Mouse (Mus musculus): ENCODE results near the gene Frat2. TPM values are rescaled to one million over a fixed set of nuclear protein-coding genes. Genes with fewer than 3 reads are reported as not detected.

Frat2 gene
- polyA plus RNA-seq, 1 experiment from 2014 or later = 7.2 TPM

DNA sequence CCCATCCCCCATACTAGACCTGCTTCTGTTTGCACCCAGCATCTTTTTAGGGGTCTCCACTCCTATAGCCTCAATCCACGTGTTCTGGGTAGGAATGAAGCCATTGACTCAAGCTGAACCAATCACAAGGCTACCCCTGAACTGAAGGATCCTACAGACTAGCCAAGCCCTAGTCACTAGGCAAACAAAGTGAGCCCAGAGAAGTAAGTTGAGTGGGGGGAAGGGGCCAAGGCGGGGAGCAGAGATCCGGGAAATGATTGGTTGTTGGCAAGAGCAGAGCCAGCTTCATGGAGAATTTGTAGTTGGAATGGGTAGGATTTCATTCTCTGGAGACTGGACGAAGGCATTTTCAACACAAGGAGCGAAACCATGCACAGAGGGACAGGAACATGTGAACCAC, 31.0 kb downstream of the Frat2 start:
- WGBS = 51% methylated on average over 5 of the region's 5 CpGs
- H3K4me3 ChIP-seq (replicated peaks; ENCODE audit: low read depth, low read length) = no peak overlapping the region
- H3K36me3 ChIP-seq (ENCODE audit: insufficient read depth, low read length) = no peaks in the 10 kb centered on the region
- H3K27ac ChIP-seq = no peak overlapping the region
- H3K27me3 ChIP-seq (ENCODE audit: insufficient read depth, low read length) = no peaks in the 10 kb centered on the region
- H3K4me2 ChIP-seq (ENCODE audit: low read length) = no peak overlapping the region
- no peaks in the 10 kb centered on the region for H3K9me3 ChIP-seq (replicated peaks; ENCODE audit: low read length)
- no peak for ATAC-seq (replicated peaks; ENCODE audit: low FRiP score, low read depth)
- H3K9ac ChIP-seq (ENCODE audit: low read depth, low read length) = no peak overlapping the region
- H3K4me1 ChIP-seq (replicated peaks; ENCODE audit: insufficient read depth, low read length) = no peaks in the 10 kb centered on the region
- no peak for TF ChIP-seq CTCF (IDR thresholded peaks at IDR 0.05; ENCODE audit: low read depth)
- DNase-seq (ENCODE audit: low spot score) = no peak

DNA sequence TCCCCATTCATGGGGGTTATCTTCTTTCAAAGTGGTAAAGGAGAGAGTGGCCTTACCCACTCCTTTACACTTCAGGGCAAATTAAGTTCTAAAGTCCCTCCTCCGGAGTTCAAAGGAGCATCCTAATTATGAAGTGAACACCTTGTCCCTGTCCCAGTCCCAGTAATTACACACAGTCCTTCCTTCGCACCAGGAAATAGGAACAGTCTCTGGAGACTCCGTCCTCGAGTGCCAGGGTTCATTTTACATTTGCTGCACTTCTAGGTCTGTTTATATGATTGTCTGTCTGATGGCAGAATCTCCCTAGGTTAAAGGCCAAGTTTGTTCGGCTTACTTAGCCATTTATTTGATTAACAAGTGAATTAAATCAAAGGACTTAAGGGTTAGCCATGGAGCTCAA, 31.5 kb downstream of the Frat2 start:
- no peak for ATAC-seq (replicated peaks; ENCODE audit: low FRiP score, low read depth)
- Histone ChIP-seq H3K4me2 (ENCODE audit: low read length) (no peak overlapping the region), H3K4me1 (replicated peaks; ENCODE audit: insufficient read depth, low read length) (no peaks in the 10 kb centered on the region), H3K4me3 (replicated peaks; ENCODE audit: low read depth, low read length) (no peak overlapping the region), H3K9ac (ENCODE audit: low read depth, low read length) (no peak overlapping the region), H3K9me3 (replicated peaks; ENCODE audit: low read length) (no peaks in the 10 kb centered on the region), H3K27ac (no peak overlapping the region), H3K27me3 (ENCODE audit: insufficient read depth, low read length) (no peaks in the 10 kb centered on the region), H3K36me3 (ENCODE audit: insufficient read depth, low read length) (no peaks in the 10 kb centered on the region)
- 42% methylated on average over 5 of the region's 5 CpGs for WGBS
- TF ChIP-seq CTCF (IDR thresholded peaks at IDR 0.05; ENCODE audit: low read depth) = no peak
- DNase-seq (ENCODE audit: low spot score) = no peak

DNA sequence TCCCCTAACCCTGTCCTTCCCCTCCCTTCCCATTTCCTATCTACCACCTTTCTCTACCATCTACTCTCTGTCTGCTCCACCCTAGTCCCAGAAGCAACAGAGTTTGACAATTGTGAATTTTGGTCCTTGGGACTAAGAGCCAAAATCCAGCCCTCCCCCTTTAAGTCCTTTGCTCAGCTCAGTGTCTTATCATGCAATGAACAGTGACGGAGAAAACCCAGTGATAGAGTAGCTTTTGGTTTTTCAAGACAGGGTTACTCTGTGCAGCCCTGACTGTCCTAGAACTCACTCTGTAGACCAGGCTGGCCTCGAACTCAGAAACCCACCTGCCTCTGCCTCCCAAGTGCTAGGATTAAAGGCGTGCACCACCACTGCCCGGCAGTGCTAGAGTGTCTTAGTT, 34.6 kb downstream of the Frat2 start:
- Histone ChIP-seq H3K9ac (ENCODE audit: low read depth, low read length) (no peak overlapping the region), H3K9me3 (replicated peaks; ENCODE audit: low read length) (no peaks in the 10 kb centered on the region), H3K4me1 (replicated peaks; ENCODE audit: insufficient read depth, low read length) (no peaks in the 10 kb centered on the region), H3K27me3 (ENCODE audit: insufficient read depth, low read length) (no peaks in the 10 kb centered on the region), H3K36me3 (ENCODE audit: insufficient read depth, low read length) (no peaks in the 10 kb centered on the region), H3K4me3 (replicated peaks; ENCODE audit: low read depth, low read length) (no peak overlapping the region), H3K27ac (no peak overlapping the region), H3K4me2 (ENCODE audit: low read length) (no peak overlapping the region)
- no peak for DNase-seq (ENCODE audit: low spot score)
- ATAC-seq (replicated peaks; ENCODE audit: low FRiP score, low read depth) = no peak
- no peak for TF ChIP-seq CTCF (IDR thresholded peaks at IDR 0.05; ENCODE audit: low read depth)
- WGBS = 93% methylated on average over 4 of the region's 4 CpGs

DNA sequence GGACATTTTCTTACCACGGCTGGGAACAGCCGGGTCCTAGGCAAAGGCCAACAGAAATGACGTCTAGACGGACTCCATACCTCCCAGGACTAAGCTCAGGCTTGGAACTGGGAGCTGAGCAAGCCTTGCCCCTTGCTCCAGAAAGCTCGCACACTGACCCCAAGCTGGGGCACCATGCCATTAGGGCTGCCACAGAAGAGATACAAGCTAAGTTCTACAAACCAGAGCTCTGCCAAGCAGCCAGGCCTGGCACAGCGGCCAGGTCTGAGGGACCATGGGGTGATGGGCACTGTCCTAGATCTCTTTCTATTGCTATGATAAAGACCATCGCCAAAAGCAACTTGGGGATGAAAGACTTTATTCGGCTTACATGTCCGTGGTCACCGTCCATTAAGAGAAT, 35.4 kb downstream of the Frat2 start:
- Histone ChIP-seq H3K9me3 (replicated peaks; ENCODE audit: low read length) (no peaks in the 10 kb centered on the region), H3K9ac (ENCODE audit: low read depth, low read length) (no peak overlapping the region), H3K4me3 (replicated peaks; ENCODE audit: low read depth, low read length) (no peak overlapping the region), H3K4me1 (replicated peaks; ENCODE audit: insufficient read depth, low read length) (no peaks in the 10 kb centered on the region), H3K27ac (no peak overlapping the region), H3K27me3 (ENCODE audit: insufficient read depth, low read length) (no peaks in the 10 kb centered on the region), H3K36me3 (ENCODE audit: insufficient read depth, low read length) (no peaks in the 10 kb centered on the region), H3K4me2 (ENCODE audit: low read length) (no peak overlapping the region)
- no peak for TF ChIP-seq CTCF (IDR thresholded peaks at IDR 0.05; ENCODE audit: low read depth)
- no peak for DNase-seq (ENCODE audit: low spot score)
- 87% methylated on average over 10 of the region's 10 CpGs for WGBS
- ATAC-seq (replicated peaks; ENCODE audit: low FRiP score, low read depth) = no peak

DNA sequence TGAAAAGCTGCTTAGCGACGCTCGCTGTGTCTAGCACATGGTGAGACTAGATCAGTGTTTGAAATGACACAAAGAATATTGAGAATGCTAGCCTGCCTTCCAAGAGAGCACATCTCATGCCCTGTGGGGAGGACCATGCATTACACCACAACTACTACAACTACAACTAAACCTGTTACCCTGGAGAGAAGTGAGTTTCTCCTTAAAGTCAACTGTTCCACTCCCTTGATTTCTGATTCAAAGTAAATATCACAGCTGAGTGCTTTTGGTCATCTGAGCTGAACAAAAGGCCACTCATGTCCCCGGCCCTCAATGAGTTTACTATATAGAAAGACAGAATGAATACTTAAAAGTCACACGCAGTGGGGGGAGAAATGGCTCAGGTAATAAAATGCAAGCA, 37.9 kb downstream of the Frat2 start:
- peak overlapping the region; percentile 10; the same call in 1 of the 2 replicates for H3K27ac ChIP-seq
- no peak overlapping the region for H3K4me3 ChIP-seq (replicated peaks; ENCODE audit: low read depth, low read length)
- no peaks in the 10 kb centered on the region for H3K27me3 ChIP-seq (ENCODE audit: insufficient read depth, low read length)
- 45% methylated on average over 5 of the region's 5 CpGs for WGBS
- DNase-seq (ENCODE audit: low spot score) (peak; percentile 50), ATAC-seq (replicated peaks; ENCODE audit: low FRiP score, low read depth) (peak; percentile 36; the same call in 1 of the 2 replicates)
- no peak overlapping the region for H3K4me2 ChIP-seq (ENCODE audit: low read length)
- no peaks in the 10 kb centered on the region for H3K36me3 ChIP-seq (ENCODE audit: insufficient read depth, low read length)
- H3K9ac ChIP-seq (ENCODE audit: low read depth, low read length) = no peak overlapping the region
- H3K9me3 ChIP-seq (replicated peaks; ENCODE audit: low read length) = no peaks in the 10 kb centered on the region
- TF ChIP-seq CTCF (IDR thresholded peaks at IDR 0.05; ENCODE audit: low read depth) = no peak
- no peaks in the 10 kb centered on the region for H3K4me1 ChIP-seq (replicated peaks; ENCODE audit: insufficient read depth, low read length)

DNA sequence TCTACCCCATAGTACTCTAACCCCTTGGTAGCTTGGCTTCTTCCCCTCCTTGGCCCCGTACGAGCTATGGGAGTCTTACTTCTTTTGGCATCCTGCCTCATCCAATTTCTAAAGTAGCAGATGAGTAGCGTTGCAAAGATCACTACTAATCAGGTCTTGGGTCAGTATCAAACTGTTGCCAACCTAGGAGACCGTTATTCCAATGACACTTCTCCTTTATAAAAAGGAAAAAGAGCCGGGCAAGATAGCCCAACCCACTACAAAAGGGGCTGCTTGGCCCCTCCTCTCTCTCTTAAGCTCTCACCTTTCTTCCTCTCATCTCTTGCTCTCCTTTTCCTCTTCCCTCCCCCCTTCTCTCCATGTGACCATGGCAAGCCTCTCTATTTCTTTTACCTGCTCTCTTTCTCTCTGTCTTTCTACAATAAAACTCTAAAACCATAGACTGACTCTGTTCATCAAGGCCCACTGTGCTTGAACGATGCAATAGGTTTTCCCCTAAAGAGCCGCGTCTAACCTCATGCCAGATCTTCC, 39.8 kb downstream of the Frat2 start:
- ATAC-seq (replicated peaks; ENCODE audit: low FRiP score, low read depth) = no peak
- 79% methylated on average over 8 of the region's 8 CpGs for WGBS
- no peaks in the 10 kb centered on the region for H3K9me3 ChIP-seq (replicated peaks; ENCODE audit: low read length)

DNA sequence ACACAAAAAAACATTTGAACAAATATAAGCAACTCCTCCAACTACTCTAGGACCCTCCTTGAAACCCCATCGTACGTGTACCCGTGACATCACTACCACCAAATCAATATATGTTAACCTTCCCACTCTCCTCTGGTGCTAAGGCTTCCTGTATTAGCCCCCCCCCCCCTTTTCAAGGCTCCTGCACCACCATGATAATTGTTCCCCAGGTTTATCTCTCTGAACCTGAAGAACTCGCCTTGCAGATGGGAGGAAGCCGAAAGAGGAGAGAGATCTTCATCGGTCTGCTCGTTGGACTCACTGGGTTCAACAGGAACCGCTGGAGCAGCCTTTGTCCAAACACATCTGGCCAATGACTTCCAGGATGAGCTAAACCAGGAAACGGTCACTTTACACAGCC, 40.4 kb downstream of the Frat2 start:
- DNase-seq (ENCODE audit: low spot score) (no peak), ATAC-seq (replicated peaks; ENCODE audit: low FRiP score, low read depth) (no peak)
- Histone ChIP-seq H3K4me1 (replicated peaks; ENCODE audit: insufficient read depth, low read length) (no peaks in the 10 kb centered on the region), H3K27me3 (ENCODE audit: insufficient read depth, low read length) (no peaks in the 10 kb centered on the region), H3K36me3 (ENCODE audit: insufficient read depth, low read length) (no peaks in the 10 kb centered on the region), H3K4me2 (ENCODE audit: low read length) (no peak overlapping the region), H3K9ac (ENCODE audit: low read depth, low read length) (no peak overlapping the region), H3K4me3 (replicated peaks; ENCODE audit: low read depth, low read length) (no peak overlapping the region), H3K9me3 (replicated peaks; ENCODE audit: low read length) (no peaks in the 10 kb centered on the region), H3K27ac (no peak overlapping the region)
- 84% methylated on average over 9 of the region's 9 CpGs for WGBS
- no peak for TF ChIP-seq CTCF (IDR thresholded peaks at IDR 0.05; ENCODE audit: low read depth)

More for the DNA sequence above, 39.8 kb downstream of the Frat2 start:
- Histone ChIP-seq H3K4me1 (replicated peaks; ENCODE audit: insufficient read depth, low read length) (no peaks in the 10 kb centered on the region), H3K4me3 (replicated peaks; ENCODE audit: low read depth, low read length) (no peak overlapping the region), H3K27me3 (ENCODE audit: insufficient read depth, low read length) (no peaks in the 10 kb centered on the region), H3K27ac (no peak overlapping the region), H3K9ac (ENCODE audit: low read depth, low read length) (no peak overlapping the region), H3K4me2 (ENCODE audit: low read length) (no peak overlapping the region), H3K36me3 (ENCODE audit: insufficient read depth, low read length) (no peaks in the 10 kb centered on the region)
- TF ChIP-seq CTCF (IDR thresholded peaks at IDR 0.05; ENCODE audit: low read depth) = no peak
- no peak for DNase-seq (ENCODE audit: low spot score)

All from kidney, postnatal 0 days (tissue).